Mouse (Mus musculus) cerebellum, adult 11-12 months (tissue): ENCODE measurements at regions not wholly inside any gene's neighbourhood (a gene's known extent, or its start where the extent isn't known, plus 50 kb on each side); places are given as distances from the start of the nearest gene placed in this dataset.

Experiments used
- DNase-seq: peaks from one replicate; pipeline ENCODE4 v3.0.0; 2022

GRCm38 (mm10) chr17:48792954-48793353, 139.2 kb upstream of the Lrfn2 start:
- DNase-seq = no peak

DNA sequence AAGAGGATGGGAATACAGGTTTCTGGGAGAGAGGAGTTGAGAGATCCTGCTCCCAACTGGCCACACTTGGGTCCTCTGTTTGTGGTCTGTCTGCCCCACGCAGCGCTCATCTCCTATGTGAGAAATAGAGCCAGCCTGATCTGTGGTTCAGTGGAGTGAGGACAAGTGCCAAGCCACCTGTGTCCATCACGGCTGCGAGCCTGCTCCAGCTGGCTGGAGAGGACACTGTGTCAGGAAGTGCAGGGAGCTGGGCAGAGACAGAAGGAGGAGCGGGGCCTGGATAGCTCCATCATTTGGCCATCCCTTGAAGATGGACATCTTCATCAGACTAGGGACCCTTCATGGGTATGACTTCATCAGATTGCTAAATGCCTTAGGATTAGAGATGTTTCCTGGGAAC, 136.4 kb upstream of the Lrfn2 start:
- DNase-seq = peak; percentile 25

DNA sequence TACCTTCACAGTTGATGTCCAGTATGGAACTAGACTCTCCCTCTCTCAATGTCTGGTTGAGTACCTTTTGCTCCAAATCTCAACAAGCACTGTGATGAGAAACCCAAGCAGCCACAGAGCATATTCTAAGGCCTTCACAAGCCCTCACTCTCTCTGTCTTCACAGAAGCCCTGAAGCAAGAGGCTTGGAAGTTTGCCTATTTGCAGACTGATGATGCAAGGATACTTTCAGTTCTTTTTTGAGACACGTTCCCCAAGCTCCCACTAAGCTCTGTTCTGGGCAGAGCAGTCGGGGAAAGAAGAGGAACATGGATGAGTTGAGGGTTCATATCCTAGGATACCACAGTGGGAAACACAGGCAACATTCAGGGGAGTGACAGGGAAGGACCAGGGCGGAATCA, 134.0 kb upstream of the Lrfn2 start:
- no peak for DNase-seq

GRCm38 (mm10) chr17:48802673-48803072, 129.5 kb upstream of the Lrfn2 start:
- no peak for DNase-seq

GRCm38 (mm10) chr17:48807905-48808304, 124.3 kb upstream of the Lrfn2 start:
- no peak for DNase-seq

- DNase-seq = no peak
These were observed 117.2 kb upstream of the Lrfn2 start for GRCm38 (mm10) chr17:48814753-48815504.

DNA sequence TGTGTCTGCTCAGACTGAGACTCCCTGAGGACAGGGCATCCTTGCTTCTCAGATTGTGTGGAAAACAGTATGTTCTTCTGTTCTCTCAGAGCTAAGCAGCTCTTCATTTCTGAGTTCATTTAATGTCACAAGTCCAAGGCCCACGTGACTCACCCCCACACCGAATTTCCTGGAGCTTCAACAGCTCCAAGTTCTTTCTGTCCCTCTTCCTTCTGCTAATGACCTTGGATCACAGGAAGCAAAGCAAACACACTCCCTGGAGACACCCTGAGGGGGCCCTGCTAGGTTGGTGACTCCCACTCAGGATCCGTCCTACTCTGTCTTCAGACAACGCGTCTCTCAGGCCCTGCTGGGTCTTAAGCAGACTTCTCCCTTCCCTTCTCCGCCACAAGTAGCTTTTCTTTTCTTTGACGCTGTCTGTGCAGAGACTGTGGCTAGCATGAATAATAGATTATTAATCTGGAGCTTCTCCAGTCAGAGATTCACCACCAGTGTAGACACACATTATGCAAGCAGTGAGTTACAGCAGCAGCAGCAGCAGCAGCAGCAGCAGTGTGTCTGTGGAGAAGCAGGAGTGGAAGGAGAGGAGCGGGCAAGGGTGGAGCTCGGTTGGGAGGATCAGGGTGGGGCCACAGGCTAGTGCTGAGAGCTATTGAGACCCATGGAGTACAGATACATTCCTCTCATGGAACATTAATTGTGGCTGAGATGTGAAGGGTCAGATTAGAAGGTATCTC, 115.4 kb upstream of the Lrfn2 start:
- DNase-seq = no peak

GRCm38 (mm10) chr17:48817551-48817950, 114.6 kb upstream of the Lrfn2 start:
- DNase-seq = no peak

DNA sequence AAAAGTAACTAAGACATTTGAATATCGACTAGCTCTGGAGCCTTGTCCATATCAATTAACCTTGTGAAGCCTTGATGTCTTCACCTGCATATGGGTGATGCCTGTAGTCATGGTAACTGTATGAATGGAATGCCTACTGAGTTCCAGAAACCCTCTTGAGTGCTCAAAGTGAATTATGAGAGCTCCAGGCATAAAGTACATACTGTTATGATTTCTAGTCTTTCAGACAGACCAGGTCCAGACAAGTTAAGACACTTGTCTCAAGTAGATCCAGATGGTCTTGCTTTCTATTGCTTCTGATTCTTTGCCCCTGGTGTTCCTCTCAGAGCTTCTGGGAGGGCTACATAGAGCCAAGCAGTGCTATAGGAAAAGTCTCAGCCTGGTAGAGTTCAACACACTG, 112.5 kb upstream of the Lrfn2 start:
- DNase-seq = no peak

- no peak for DNase-seq
These were observed 109.9 kb upstream of the Lrfn2 start for GRCm38 (mm10) chr17:48822101-48822876.

DNA sequence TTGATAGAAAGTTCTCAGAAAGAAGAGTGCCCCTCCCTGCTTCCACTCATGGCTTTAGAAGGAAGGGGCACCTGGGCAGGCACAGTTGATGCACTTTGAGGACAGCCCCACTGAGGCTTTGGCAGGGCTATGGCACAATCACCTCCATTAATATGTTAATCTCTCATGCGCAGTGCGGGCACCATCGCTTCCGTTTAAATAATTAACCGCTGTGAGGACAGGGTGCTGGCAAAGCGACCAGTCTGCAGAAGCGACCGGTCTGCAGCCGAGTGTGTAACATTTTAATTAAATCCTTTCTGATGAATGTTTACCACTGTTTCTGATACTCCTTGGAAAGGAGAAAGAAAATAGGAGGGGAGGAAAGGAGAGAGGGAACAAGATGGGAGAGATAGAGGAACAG, 108.3 kb upstream of the Lrfn2 start:
- no peak for DNase-seq

DNA sequence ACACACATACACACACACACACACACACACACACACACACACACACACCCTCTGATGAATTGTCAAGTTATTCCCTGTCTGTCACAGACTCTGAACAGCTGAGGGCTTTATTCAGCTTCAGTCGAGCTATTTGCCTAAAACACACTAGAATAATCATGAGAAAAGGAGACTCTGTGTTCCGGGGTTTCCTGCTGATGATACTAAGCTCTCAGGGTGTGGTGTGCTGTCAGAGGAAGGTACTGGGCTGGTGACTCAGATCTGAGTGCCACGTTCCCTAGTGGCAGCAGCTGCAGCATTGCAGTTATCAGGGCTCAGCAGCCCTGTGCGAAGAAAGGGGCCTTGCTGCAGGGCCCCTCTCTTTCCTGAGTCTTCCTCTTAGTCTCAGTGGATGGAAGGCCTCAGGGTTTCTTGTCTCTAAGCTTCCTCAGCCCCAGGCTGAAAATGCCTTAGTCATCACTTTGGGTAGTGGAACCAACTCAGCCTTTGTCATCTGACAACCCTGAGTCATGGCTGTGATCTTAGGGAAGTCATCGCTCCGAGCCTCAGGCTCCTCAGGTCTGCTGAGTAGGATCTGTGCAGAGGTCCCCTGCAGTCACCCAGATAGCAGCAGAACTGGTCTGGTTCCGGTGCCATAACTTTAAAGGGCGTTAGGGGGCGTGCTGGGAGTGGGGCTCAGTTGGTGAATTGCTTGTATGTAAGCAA, 106.8 kb upstream of the Lrfn2 start:
- DNase-seq = no peak

DNA sequence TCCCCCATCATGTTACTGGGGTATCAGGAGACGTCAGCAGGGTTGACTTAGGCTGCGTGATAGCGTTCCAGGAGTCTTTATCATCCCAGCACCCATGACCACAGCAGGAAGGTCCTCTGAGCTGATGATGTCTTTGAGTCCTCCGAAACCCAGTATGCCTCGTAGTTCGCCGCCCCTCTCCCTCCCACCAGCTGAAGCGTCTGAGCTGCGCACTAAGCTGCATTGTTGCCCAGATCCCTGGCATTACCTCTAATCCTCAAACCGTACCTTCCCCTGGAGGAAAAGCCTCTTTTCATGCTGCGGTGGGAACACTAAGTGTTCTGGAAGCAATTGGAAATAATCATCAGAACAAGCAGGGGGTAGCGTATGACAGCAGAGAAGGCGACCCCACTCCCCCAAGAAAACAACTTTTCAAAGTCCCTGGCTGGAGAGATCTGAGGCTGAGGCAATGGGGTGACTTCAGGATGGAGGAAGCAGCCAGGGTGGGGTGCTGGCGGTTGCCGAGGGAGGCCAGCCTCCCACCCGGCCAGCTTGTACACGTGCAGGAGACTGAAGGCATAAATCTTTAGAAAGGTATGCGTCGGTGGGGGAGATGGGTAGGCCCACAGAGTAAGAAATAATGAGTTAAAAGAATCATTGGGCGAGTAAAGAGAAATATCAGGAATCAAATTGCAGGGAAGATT, 93.7 kb upstream of the Lrfn2 start:
- no peak for DNase-seq

- DNase-seq = no peak
These were observed 84.3 kb upstream of the Lrfn2 start for GRCm38 (mm10) chr17:48847890-48848289.

DNA sequence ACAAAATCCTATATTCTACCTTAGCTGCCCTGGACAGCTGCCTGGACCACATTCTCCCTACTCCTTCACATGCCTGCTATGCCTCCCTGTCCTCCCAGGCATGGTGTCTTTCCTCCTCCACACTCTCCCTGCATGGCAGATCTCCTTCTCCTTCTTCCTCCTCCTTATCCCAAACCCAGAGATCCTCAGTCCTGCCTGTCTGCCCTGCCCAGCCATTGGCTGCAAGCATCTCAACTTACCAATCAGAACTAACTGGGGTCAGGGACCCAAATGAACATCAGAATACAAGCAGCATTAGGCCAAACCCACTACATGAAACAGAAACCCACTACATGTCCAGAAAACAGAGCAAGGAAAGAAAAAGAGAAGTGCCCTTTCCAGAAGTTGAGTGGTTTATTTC, 81.3 kb upstream of the Lrfn2 start:
- DNase-seq = no peak

GRCm38 (mm10) chr17:48858891-48859290, 73.3 kb upstream of the Lrfn2 start:
- DNase-seq = no peak

- DNase-seq = no peak
These were observed 61.7 kb upstream of the Lrfn2 start for GRCm38 (mm10) chr17:48870443-48870842.

- DNase-seq = no peak
These were observed 54.7 kb upstream of the Lrfn2 start for GRCm38 (mm10) chr17:48877505-48877904.

DNA sequence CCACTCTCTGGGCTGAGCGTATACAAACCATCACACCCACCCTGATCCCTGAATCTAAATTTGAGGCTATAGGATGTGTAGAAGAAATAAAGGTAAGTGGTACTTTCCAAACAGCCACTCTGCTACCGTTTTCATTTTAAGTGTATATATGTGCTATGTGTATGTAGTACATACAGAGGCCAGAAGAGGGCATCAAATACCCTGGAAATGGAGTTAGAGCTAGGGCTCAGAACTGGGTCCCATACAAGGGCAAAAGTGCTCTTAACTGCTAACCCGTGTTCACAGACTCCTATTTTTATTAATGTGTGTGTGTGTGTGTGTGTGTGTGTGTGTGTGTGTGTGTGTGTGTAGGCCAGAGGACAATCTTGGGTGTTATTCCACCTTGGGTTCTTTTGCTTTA, 51.6 kb upstream of the Lrfn2 start:
- no peak for DNase-seq

GRCm38 (mm10) chr17:48881946-48882345, 50.2 kb upstream of the Lrfn2 start:
- no peak for DNase-seq
